Mouse (Mus musculus): Measurements from ENCODE around the gene Cluap1.

- TF ChIP-seq CTCF (IDR thresholded peaks at IDR 0.05; ENCODE audit: low read depth) (no peak), EP300 (IDR thresholded peaks at IDR 0.05; ENCODE audit: low read depth) (no peak)
These were observed 73.6 kb downstream of the Cluap1 start for GRCm38 (mm10) chr16:3982173-3982572.

All from liver, postnatal 0 days (tissue).